Mouse (Mus musculus): ENCODE measurements around the gene Galnt2. TPM values are rescaled to one million over a fixed set of nuclear protein-coding genes. Genes with fewer than 3 reads are reported as not detected.

The Galnt2 gene
- polyA plus RNA-seq, 1 experiment from 2014 or later, result 67.2 TPM

GRCm38 (mm10) chr8:124242913-124243312 is 11.7 kb downstream of the Galnt2 start:
- no peaks in the 10 kb centered on the region; the same call in 1 of the 2 replicates for H3K4me1 ChIP-seq (ENCODE audit: insufficient read depth)
- no peaks in the 10 kb centered on the region for H3K36me3 ChIP-seq (ENCODE audit: insufficient read depth)
- no peak overlapping the region for H3K4me2 ChIP-seq
- no peak overlapping the region for H3K27ac ChIP-seq (ENCODE audit: low read depth)
- ATAC-seq (ENCODE audit: insufficient read depth) (no peak), DNase-seq (no peak)
- no peaks in the 10 kb centered on the region for H3K27me3 ChIP-seq (ENCODE audit: insufficient read depth, low read length)
- H3K9ac ChIP-seq, result no peak overlapping the region
- WGBS, result 92% methylated on average over 5 of the region's 5 CpGs
- no peak overlapping the region for H3K4me3 ChIP-seq (ENCODE audit: low read depth, low read length)
- no peak for TF ChIP-seq CTCF (IDR thresholded peaks at IDR 0.05; ENCODE audit: low read depth)
- H3K9me3 ChIP-seq (ENCODE audit: low read depth, low read length), result 0 out of 2 replicates have a peak, but pooled peaks cover 3% of the 10 kb centered on the region

GRCm38 (mm10) chr8:124247581-124247980 is 16.4 kb downstream of the Galnt2 start:
- 72% methylated on average over 6 of the region's 6 CpGs for WGBS
- 0 out of 2 replicates have a peak, but pooled peaks cover 3% of the 10 kb centered on the region for H3K9me3 ChIP-seq (ENCODE audit: low read depth, low read length)
- H3K27me3 ChIP-seq (ENCODE audit: insufficient read depth, low read length), result no peaks in the 10 kb centered on the region
- no peak overlapping the region for H3K4me3 ChIP-seq (ENCODE audit: low read depth, low read length)
- ATAC-seq (ENCODE audit: insufficient read depth), result no peak
- no peak for TF ChIP-seq CTCF (IDR thresholded peaks at IDR 0.05; ENCODE audit: low read depth)
- H3K36me3 ChIP-seq (ENCODE audit: insufficient read depth), result no peaks in the 10 kb centered on the region
- no peak overlapping the region for H3K4me2 ChIP-seq
- no peak overlapping the region for H3K27ac ChIP-seq (ENCODE audit: low read depth)
- peaks cover 13% of the 10 kb centered on the region for H3K4me1 ChIP-seq (ENCODE audit: insufficient read depth)
- no peak overlapping the region for H3K9ac ChIP-seq
- peak; percentile 52 for DNase-seq

GRCm38 (mm10) chr8:124248688-124249087 is 17.5 kb downstream of the Galnt2 start:
- DNase-seq, result no peak

GRCm38 (mm10) chr8:124250255-124250654 is 19.1 kb downstream of the Galnt2 start:
- Histone ChIP-seq H3K27me3 (ENCODE audit: insufficient read depth, low read length) (no peaks in the 10 kb centered on the region), H3K9ac (no peak overlapping the region), H3K4me2 (no peak overlapping the region), H3K27ac (ENCODE audit: low read depth) (no peak overlapping the region; the same call in none of the 2 replicates), H3K9me3 (ENCODE audit: low read depth, low read length) (no peaks in the 10 kb centered on the region), H3K4me1 (ENCODE audit: insufficient read depth) (peaks cover 16% of the 10 kb centered on the region), H3K4me3 (ENCODE audit: low read depth, low read length) (no peak overlapping the region), H3K36me3 (ENCODE audit: insufficient read depth) (no peaks in the 10 kb centered on the region)
- no peak for DNase-seq
- ATAC-seq (ENCODE audit: insufficient read depth), result 0 out of 2 replicates have a peak, but pooled peaks have one; percentile 32
- WGBS, result 12% methylated on average over 3 of the region's 3 CpGs
- TF ChIP-seq CTCF (IDR thresholded peaks at IDR 0.05; ENCODE audit: low read depth), result no peak

More at GRCm38 (mm10) chr8:124248688-124249087, 17.5 kb downstream of the Galnt2 start:
- WGBS, result 82% methylated on average over 6 of the region's 6 CpGs
- H3K36me3 ChIP-seq (ENCODE audit: insufficient read depth), result no peaks in the 10 kb centered on the region
- TF ChIP-seq CTCF (IDR thresholded peaks at IDR 0.05; ENCODE audit: low read depth), result no peak
- no peak overlapping the region for H3K9ac ChIP-seq
- H3K4me2 ChIP-seq, result no peak overlapping the region
- H3K9me3 ChIP-seq (ENCODE audit: low read depth, low read length), result 0 out of 2 replicates have a peak, but pooled peaks cover 1% of the 10 kb centered on the region
- no peak overlapping the region for H3K4me3 ChIP-seq (ENCODE audit: low read depth, low read length)
- no peak for ATAC-seq (ENCODE audit: insufficient read depth)
- no peak overlapping the region for H3K27ac ChIP-seq (ENCODE audit: low read depth)
- no peaks in the 10 kb centered on the region for H3K27me3 ChIP-seq (ENCODE audit: insufficient read depth, low read length)
- peaks cover 16% of the 10 kb centered on the region for H3K4me1 ChIP-seq (ENCODE audit: insufficient read depth)

GRCm38 (mm10) chr8:124250785-124251184 is 19.6 kb downstream of the Galnt2 start:
- Histone ChIP-seq H3K36me3 (ENCODE audit: insufficient read depth) (no peaks in the 10 kb centered on the region), H3K9me3 (ENCODE audit: low read depth, low read length) (no peaks in the 10 kb centered on the region), H3K4me2 (no peak overlapping the region), H3K27me3 (ENCODE audit: insufficient read depth, low read length) (no peaks in the 10 kb centered on the region), H3K27ac (ENCODE audit: low read depth) (peak overlapping the region; percentile 14; the same call in 1 of the 2 replicates), H3K9ac (no peak overlapping the region), H3K4me1 (ENCODE audit: insufficient read depth) (peaks cover 16% of the 10 kb centered on the region), H3K4me3 (ENCODE audit: low read depth, low read length) (no peak overlapping the region)
- DNase-seq, result peak; percentile 83
- peak; percentile 80 for ATAC-seq (ENCODE audit: insufficient read depth)
- 14% methylated on average over 4 of the region's 4 CpGs for WGBS
- no peak for TF ChIP-seq CTCF (IDR thresholded peaks at IDR 0.05; ENCODE audit: low read depth)

- H3K4me3 ChIP-seq (ENCODE audit: low read depth, low read length), result no peak overlapping the region
- H3K9ac ChIP-seq, result no peak overlapping the region
- no peak overlapping the region for H3K4me2 ChIP-seq
- no peak for TF ChIP-seq CTCF (IDR thresholded peaks at IDR 0.05; ENCODE audit: low read depth)
- H3K36me3 ChIP-seq (ENCODE audit: insufficient read depth), result no peaks in the 10 kb centered on the region
- ATAC-seq (ENCODE audit: insufficient read depth) (no peak), DNase-seq (peak; percentile 80)
- peak overlapping the region; percentile 38; the same call in 1 of the 2 replicates for H3K27ac ChIP-seq (ENCODE audit: low read depth)
- peaks cover 29% of the 10 kb centered on the region for H3K4me1 ChIP-seq (ENCODE audit: insufficient read depth)
- no peaks in the 10 kb centered on the region for H3K9me3 ChIP-seq (ENCODE audit: low read depth, low read length)
- 65% methylated on average over 5 of the region's 5 CpGs for WGBS
- no peaks in the 10 kb centered on the region for H3K27me3 ChIP-seq (ENCODE audit: insufficient read depth, low read length)
Measured at GRCm38 (mm10) chr8:124252533-124252950, 21.4 kb downstream of the Galnt2 start.

- H3K4me1 ChIP-seq (ENCODE audit: insufficient read depth), result peaks cover 33% of the 10 kb centered on the region
- no peak overlapping the region for H3K9ac ChIP-seq
- DNase-seq (no peak), ATAC-seq (ENCODE audit: insufficient read depth) (no peak)
- 66% methylated on average over 6 of the region's 6 CpGs for WGBS
- no peak overlapping the region for H3K27ac ChIP-seq (ENCODE audit: low read depth)
- H3K4me3 ChIP-seq (ENCODE audit: low read depth, low read length), result no peak overlapping the region
- H3K9me3 ChIP-seq (ENCODE audit: low read depth, low read length), result no peaks in the 10 kb centered on the region
- no peak for TF ChIP-seq CTCF (IDR thresholded peaks at IDR 0.05; ENCODE audit: low read depth)
- no peak overlapping the region for H3K4me2 ChIP-seq
- no peaks in the 10 kb centered on the region for H3K36me3 ChIP-seq (ENCODE audit: insufficient read depth)
- no peaks in the 10 kb centered on the region for H3K27me3 ChIP-seq (ENCODE audit: insufficient read depth, low read length)
Measured at GRCm38 (mm10) chr8:124253939-124254338, 22.7 kb downstream of the Galnt2 start.
